Mouse (Mus musculus) forebrain, embryonic 12.5 days (tissue): ENCODE measurements around the gene Plb1. TPM values are rescaled to one million over a fixed set of nuclear protein-coding genes. Genes with fewer than 3 reads are reported as not detected.

Experiments used
- ATAC-seq: fragments of 200-750 bp; cut with Nextera tagmentation; 2 replicates; pipeline ENCODE4 v1.8.0; 2017; ENCODE audit warnings: moderate TSS enrichment; ENCODE audit not compliant: low FRiP score
- H3K27ac ChIP-seq: fragments of 300-500 bp; sonication (generic); 2 replicates; pipeline ENCODE4 v1.5.1; 2016; ENCODE audit warnings: mild to moderate bottlenecking
- H3K27me3 ChIP-seq: fragments of 300-500 bp; sonication (generic); 2 replicates; pipeline ENCODE4 v1.6.1; 2016; ENCODE audit warnings: mild to moderate bottlenecking
- H3K36me3 ChIP-seq: fragments of 300-500 bp; sonication (generic); replicated peaks from 2 replicates; pipeline ENCODE4 v1.6.1; 2016; ENCODE audit warnings: mild to moderate bottlenecking
- H3K4me1 ChIP-seq: fragments of 300-500 bp; sonication (generic); 2 replicates; pipeline ENCODE4 v1.6.1; 2016
- H3K4me2 ChIP-seq: fragments of 300-500 bp; sonication (generic); 2 replicates; pipeline ENCODE4 v1.6.1; 2016; ENCODE audit warnings: mild to moderate bottlenecking, moderate library complexity
- H3K4me3 ChIP-seq: fragments of 300-500 bp; sonication (generic); replicated peaks from 2 replicates; pipeline ENCODE4 v1.5.1; 2016; ENCODE audit warnings: mild to moderate bottlenecking
- H3K9ac ChIP-seq: fragments of 300-500 bp; sonication (generic); 2 replicates; pipeline ENCODE4 v1.6.1; 2016; ENCODE audit warnings: mild to moderate bottlenecking
- H3K9me3 ChIP-seq: fragments of 300-500 bp; sonication (generic); 2 replicates; pipeline ENCODE4 v1.6.1; 2016
- WGBS: fragments of 180-500 bp; shearing (Covaris S2); methylation state at CpG from one replicate; pipeline ENCODE4 v1.1.7; 2016; 5-methylcytosine and 5-hydroxymethylcytosine counted together
- polyA plus RNA-seq: library from polyadenylated mRNA; unstranded; fragments of >200 nt; fragmentation: Nextera tagmentation; extraction: Ambion mirVana; gene quantifications from 2 replicates; pipeline ENCODE4 v1.2.1, GENCODE M21; 2016

Gene Plb1
- polyA plus RNA-seq, 1 experiment from 2014 or later: 0.20 TPM

DNA sequence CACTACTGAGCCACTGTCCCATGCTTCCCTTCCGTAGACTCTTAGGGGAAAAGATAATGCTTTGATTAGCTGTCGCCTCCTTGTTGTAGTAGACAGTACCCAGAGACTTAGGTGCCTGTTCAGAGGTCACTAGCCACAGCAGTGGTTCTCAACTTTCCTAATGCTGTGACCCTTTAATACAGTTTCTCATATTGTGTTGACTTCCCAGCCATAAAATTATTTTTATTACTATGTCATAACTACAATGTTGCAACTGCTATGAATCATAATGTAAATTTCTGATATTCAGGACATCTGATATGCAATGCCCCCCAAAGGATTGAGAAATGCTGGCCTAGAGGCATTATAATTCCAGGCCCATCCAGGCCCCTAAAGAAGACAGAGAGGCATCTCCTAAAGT lies 177.2 kb downstream of the Plb1 start:
- ATAC-seq: no peak
- Histone ChIP-seq H3K4me1 (peaks cover 5% of the 10 kb centered on the region; the same call in 1 of the 2 replicates), H3K4me2 (no peak overlapping the region), H3K36me3 (no peaks in the 10 kb centered on the region), H3K27ac (no peak overlapping the region), H3K9ac (no peak overlapping the region), H3K9me3 (no peaks in the 10 kb centered on the region), H3K27me3 (no peaks in the 10 kb centered on the region), H3K4me3 (no peak overlapping the region)
- 91% methylated on average over 2 of the region's 2 CpGs for WGBS

DNA sequence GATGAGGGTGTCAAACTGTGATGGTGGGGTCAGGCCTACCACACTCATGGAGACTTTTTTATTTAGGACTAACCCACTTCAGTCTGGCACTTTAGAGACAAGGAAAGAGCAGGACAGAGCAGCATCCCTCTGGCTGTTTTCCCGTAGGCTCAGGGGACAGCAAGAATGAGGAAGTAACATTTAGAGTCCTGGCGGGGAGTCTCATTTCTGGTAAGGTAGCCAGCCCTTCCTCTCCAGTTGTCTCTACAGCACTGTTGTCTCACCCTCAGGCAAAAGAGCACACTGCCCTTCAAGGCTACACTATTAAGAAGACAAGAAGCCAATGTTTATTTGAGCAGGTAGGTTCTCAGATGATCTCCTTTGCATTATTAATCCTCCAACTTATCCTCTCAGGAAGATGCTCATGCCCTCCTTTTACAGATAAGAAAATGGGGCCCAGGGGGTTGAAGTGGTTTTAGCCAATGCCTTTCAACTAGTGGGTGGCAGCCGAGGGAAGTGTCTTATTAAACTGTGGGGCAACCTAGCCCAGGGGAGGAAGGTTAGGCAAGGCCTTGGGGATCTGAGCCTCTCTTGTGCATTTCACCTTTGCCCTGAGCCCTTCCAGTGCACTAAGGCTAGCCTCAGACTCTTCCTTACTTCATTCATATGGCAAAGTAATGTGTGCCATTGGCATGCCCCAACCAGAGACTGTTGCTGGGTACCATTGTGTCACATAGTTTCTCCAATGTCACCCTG lies 178.6 kb downstream of the Plb1 start:
- no peaks in the 10 kb centered on the region for H3K9me3 ChIP-seq
- no peak overlapping the region for H3K27ac ChIP-seq
- H3K27me3 ChIP-seq: no peaks in the 10 kb centered on the region
- H3K9ac ChIP-seq: no peak overlapping the region
- H3K36me3 ChIP-seq: no peaks in the 10 kb centered on the region
- 0 out of 2 replicates have a peak, but pooled peaks cover 5% of the 10 kb centered on the region for H3K4me1 ChIP-seq
- 79% methylated on average over 3 of the region's 3 CpGs for WGBS
- no peak overlapping the region for H3K4me2 ChIP-seq
- no peak for ATAC-seq
- H3K4me3 ChIP-seq: no peak overlapping the region

DNA sequence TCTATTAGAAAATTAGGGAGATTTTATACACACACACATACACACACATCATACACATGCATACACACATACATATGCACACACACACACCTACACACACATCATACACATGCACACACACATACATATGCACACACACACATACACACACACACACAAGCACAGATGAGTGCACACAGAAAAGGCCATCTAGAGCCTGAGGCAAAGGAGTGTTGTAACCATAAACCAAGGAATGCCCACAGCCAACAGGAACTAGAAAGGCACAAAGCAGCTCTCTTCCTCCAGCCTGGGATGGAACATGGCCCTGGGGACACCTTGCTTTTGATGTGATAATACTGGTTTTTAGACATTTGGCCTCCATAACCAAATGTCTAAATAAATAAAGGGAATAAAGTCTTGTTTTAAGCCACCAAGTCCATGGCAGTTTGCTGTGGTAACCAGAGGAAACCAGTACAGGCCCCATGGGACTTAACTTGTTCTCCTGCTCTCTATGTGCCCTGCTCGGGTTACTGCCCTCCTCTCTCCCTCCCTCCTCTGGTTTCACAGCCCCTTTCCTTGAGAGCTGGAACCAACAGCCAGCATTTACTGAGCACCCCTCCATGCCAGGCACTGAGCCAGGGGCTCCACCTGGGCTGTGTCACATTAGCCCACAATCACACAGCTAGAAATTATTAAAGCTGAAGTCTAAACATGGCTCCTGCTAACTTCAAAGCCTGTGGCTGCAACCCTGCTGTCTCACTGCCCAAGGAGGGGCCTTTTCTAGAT lies 179.9 kb downstream of the Plb1 start:
- ATAC-seq: no peak
- 12% methylated on average over 1 of the region's 1 CpGs for WGBS
- Histone ChIP-seq H3K4me3 (no peak overlapping the region), H3K9ac (no peak overlapping the region), H3K4me2 (no peak overlapping the region), H3K4me1 (0 out of 2 replicates have a peak, but pooled peaks cover 5% of the 10 kb centered on the region), H3K27ac (0 out of 2 replicates have a peak overlapping the region, but pooled peaks have one; percentile 36), H3K9me3 (no peaks in the 10 kb centered on the region), H3K27me3 (no peaks in the 10 kb centered on the region), H3K36me3 (no peaks in the 10 kb centered on the region)

DNA sequence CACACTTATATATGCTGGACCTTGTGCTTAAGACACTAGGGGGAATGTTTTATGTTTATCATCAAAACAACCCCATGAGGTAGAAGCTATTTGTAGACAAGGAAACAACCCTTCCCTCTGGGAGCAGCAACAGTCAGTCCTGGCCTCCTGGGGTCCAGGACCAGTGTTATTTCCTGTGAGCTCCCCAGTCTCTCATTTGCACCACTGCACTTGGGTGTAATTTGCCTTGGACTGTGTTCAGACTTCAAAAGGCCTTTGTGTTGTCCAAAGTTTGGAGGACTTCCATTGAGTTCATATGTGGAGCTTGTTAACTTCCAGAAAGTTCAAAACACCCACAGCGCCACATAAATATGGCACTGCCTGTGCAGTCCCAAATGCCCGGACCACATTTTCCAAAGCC lies 180.6 kb downstream of the Plb1 start:
- no peak overlapping the region for H3K9ac ChIP-seq
- no peaks in the 10 kb centered on the region for H3K9me3 ChIP-seq
- no peak overlapping the region for H3K4me2 ChIP-seq
- 0 out of 2 replicates have a peak, but pooled peaks cover 5% of the 10 kb centered on the region for H3K4me1 ChIP-seq
- WGBS: 68% methylated on average over 2 of the region's 2 CpGs
- no peak for ATAC-seq
- H3K4me3 ChIP-seq: no peak overlapping the region
- no peaks in the 10 kb centered on the region for H3K27me3 ChIP-seq
- no peaks in the 10 kb centered on the region for H3K36me3 ChIP-seq
- no peak overlapping the region for H3K27ac ChIP-seq

DNA sequence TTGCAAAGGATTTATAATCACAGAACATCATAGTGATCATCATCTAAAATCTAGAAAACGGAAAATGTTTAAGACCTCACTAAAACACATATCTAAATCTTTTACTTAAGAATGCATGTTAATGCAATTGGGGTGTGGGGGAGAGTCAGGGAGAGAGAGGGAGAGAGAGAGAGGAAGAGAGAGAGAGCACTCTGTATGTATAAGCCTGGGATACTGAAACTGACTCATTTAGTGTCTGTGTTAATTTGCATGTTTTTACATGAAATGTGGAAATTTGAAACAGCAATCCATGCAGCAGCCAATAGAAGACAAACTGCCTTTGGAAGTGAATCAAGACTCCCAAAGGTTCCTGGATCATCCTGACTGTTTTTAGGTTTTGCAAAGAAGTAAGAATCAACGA lies 181.1 kb downstream of the Plb1 start:
- ATAC-seq: no peak
- no peak overlapping the region for H3K27ac ChIP-seq
- H3K4me2 ChIP-seq: no peak overlapping the region
- H3K4me1 ChIP-seq: 0 out of 2 replicates have a peak, but pooled peaks cover 5% of the 10 kb centered on the region
- no peak overlapping the region for H3K9ac ChIP-seq
- WGBS: 80% methylated on average over 2 of the region's 2 CpGs
- H3K4me3 ChIP-seq: no peak overlapping the region
- H3K36me3 ChIP-seq: no peaks in the 10 kb centered on the region
- no peaks in the 10 kb centered on the region for H3K9me3 ChIP-seq
- H3K27me3 ChIP-seq: no peaks in the 10 kb centered on the region

DNA sequence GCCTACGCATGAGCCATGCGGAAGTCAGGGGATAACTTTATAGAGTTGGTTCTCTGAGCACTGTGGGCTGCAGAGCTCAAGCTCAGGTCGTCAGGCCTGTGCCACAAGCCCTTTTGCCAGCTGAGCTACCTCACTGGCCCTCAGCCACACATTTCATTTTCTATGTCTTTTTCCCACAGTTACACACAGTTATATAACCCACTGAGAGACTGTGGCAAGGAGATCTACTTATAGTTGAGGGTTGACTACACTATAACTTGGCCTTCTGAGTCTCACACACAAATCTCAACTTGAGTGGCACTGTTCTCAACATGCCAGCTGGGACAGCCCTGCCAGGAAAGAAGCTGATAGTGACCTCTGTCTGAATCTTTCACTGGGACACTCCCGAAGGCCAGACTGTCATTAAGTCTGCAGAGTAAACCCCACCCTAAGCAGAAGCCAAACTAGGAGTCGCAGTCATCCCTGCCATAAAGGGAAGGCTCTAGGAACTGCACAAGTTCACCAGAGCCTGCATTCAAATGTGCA lies 182.0 kb downstream of the Plb1 start:
- Histone ChIP-seq H3K27ac (no peak overlapping the region), H3K36me3 (no peaks in the 10 kb centered on the region), H3K4me2 (no peak overlapping the region), H3K9ac (no peak overlapping the region), H3K4me3 (no peak overlapping the region), H3K4me1 (0 out of 2 replicates have a peak, but pooled peaks cover 5% of the 10 kb centered on the region), H3K27me3 (no peaks in the 10 kb centered on the region), H3K9me3 (no peaks in the 10 kb centered on the region)
- ATAC-seq: no peak
- WGBS: 84% methylated on average over 5 of the region's 5 CpGs

DNA sequence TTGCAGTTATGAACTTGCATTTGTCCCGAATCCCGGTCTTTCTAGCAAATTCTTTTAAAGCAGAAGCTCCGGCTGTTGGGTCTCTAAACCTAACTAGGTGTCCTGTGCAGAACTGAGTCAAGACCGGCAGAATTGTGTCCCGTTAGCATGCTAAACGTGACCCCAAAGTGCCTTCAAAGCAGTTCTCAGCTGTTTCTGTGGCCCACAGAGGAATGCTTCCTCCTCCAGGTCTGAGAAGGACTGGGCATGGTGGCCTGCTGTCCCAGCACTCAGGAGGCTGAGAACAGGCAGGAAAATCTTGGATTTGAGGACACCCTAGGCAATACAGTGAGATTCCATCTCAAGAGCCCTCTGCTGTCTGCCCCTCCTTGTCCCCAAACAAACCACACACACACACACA lies 183.0 kb downstream of the Plb1 start:
- Histone ChIP-seq H3K4me2 (no peak overlapping the region), H3K9me3 (no peaks in the 10 kb centered on the region), H3K4me1 (0 out of 2 replicates have a peak, but pooled peaks cover 5% of the 10 kb centered on the region), H3K9ac (no peak overlapping the region), H3K4me3 (no peak overlapping the region), H3K27ac (no peak overlapping the region), H3K27me3 (no peaks in the 10 kb centered on the region), H3K36me3 (no peaks in the 10 kb centered on the region)
- WGBS: 86% methylated on average over 6 of the region's 6 CpGs
- no peak for ATAC-seq

Other genes with a start within 250 kb of the Plb1 start
- 0.92 and 0.96 TPM in 2 replicates for gene Fosl2, start 96.9 kb upstream of the Plb1 start, polyA plus RNA-seq
- 226 and 238 TPM in 2 replicates for gene Ppp1cb, start 226.1 kb downstream of the Plb1 start, polyA plus RNA-seq